Mouse (Mus musculus): ENCODE data around the gene Tufm.

Tufm gene

DNA sequence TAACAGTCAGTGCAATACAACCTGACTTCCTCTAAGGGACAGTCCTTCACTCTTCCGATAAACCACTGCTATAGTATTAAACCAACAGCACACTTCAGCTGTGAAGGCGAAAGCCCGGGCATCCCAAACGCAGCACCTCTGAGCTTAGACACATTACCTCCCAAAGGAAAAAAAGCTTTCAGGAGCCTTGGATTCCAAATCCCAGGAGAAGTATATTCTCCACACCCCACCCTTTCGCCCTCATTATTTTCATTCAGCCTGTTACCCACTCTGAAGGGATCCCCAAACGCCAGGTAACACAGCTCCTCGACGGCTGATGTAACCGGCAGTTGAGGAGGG lies 14.5 kb downstream of the Tufm start:
- no peak for DNase-seq

DNA sequence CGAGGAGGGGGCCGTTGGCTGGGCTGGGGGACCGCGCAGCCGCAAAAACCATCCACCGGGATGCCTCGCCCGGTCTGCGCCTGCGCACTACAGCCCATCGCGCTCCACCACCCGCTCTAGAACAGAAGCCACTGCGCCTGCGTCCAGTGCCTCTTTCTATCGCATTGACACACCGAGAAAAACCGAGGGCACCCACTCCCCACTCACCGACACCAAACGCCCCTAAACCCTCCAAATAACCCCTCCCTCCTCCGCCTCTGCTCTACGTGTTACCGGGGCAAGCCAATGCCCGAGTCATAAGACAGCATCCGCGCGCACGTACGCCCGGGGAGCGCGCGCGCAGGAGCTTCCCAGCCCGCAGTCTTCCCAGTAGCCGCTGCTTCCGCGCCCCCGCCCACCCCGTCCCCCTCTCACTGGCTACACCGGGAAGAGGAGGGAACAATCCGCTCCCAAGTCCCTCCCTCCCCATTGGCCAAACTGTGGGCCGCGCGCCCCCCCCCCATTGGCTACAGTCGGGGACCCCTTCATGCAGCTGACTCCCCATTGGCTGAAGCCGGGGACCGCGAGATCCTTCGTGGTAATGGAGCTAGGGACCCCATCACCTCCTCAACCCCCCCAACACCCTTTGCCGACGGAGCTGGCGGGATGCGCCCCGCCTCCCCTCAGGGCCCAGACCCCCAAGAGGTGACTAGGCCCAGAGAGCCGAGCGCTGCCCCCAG lies 15.0 kb downstream of the Tufm start:
- DNase-seq = peak; percentile 87 to 93

DNA sequence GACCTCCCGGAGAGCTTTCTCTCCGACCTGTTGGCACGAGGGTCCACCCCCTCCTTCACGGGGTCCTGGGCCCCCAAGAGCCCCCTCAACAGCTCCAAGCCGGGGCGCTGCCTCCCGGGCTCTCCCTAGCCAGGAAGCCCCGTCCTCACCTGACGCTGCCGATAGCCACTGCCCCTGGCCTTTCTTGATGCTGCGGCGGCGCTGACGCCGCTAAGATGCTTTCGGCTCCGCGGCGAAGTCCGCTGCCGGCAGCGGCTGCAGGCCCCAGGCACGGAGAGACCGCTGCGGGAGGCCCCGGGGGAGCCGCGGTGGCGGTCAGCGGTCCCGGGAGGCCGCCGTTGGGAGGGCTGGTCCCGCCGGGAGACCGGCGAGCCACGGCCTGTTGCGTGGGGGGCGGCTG lies 15.6 kb downstream of the Tufm start:
- no peak for DNase-seq

DNA sequence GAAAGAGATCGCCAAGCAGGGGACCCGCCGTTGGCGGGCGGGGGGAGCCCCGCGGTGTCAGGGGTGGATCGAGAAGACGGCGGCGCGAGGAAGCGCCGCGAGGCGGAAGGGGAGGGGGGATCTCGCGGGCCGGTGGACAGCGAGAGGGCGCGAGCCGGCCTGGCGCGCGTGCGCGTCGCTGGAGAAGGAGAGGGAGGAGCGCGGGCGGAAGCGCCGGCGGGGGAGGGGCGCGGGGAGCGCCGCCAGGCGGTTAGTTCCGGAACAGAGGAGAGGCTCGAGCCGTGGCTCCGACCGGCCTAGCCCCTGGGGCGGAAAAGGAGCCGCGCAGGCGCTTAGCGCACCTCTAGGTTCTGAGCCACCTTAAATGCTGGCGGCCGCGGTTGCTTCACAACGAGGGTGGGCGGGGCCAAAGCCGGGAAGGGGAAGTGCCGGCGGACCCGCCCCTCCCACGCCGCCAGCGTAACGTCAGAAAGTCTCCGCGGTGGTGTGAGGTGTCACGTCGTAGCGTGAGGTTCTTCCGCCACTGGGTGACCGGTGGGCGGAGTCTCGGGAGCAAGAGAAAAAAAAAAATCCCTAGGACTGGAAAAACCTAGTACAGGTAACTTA lies 16.2 kb downstream of the Tufm start, which contains the start of gene Atxn2l:
Gene Atxn2l (minus strand): TSS at position 165 of the 606 bp plus-strand sequence.
- DNase-seq = peak; percentile 97

DNA sequence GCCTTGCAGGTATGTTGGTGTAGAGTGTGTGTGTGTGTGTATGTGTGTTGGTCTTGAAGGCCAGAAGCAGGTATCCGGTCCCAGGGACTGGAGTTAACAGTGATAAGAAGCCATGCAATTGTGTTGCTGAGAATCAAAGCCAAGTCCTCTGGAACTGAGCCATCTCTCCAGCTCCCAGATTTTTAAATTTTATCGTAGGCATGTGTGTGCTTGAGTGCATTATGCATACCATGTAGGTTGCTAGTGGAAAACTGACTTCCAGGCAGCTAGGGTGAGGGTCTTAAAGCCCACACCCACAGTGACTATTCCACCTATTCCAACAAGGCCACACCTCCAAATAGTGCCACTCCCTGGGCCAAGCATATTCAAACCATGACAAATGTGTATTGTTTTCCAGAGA lies 17.8 kb downstream of the Tufm start:
- DNase-seq = no peak

DNA sequence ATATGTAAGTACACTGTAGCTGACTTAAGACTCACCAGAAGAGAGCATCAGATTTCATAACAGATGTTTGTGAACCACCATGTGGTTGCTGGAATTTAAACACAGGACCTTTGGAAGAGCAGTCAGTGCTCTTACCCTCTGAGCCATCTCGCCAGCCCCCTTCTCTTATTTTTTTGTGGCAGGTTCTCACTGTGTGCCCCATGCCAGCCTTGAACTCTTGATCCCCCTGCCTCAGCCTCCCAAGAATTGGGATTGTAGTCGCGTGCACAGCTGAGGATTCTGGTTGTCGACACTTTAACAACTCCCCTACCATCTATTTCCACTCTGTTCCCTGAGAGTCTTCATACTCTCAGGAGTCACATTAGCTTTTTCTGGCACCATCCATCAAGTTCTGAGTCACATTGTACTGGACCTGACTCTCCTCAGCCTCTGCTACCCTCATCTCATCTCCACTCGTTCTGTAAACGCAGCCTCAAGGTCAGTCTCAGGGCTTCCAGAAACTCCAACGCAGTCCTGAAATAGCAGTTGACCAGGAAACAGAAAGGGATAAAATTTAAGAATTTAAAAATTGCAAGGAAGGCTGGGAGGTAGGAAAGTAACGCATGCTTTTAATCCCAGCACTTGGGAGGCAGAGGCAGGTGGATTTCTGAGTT lies 20.1 kb downstream of the Tufm start:
- DNase-seq = no peak

DNA sequence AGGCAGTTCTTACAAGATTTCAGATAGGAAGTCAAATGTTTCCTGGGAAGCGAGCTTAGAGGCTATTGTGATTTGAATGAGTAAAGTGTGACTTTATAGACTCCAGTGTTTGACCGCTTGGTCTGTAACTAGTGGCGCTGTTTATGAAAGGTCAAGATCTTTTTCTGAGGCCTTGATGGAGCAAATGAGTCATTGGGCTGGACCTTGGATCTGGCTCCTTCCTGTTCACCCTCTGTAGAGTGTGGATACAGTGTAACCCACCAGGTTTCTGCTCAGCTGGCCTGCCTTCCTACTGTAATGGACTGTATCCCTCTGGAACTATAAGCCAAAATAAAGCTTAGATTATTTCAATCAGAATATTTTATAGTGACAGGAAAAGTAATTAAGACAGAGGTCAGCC lies 24.1 kb downstream of the Tufm start:
- DNase-seq = no peak

DNA sequence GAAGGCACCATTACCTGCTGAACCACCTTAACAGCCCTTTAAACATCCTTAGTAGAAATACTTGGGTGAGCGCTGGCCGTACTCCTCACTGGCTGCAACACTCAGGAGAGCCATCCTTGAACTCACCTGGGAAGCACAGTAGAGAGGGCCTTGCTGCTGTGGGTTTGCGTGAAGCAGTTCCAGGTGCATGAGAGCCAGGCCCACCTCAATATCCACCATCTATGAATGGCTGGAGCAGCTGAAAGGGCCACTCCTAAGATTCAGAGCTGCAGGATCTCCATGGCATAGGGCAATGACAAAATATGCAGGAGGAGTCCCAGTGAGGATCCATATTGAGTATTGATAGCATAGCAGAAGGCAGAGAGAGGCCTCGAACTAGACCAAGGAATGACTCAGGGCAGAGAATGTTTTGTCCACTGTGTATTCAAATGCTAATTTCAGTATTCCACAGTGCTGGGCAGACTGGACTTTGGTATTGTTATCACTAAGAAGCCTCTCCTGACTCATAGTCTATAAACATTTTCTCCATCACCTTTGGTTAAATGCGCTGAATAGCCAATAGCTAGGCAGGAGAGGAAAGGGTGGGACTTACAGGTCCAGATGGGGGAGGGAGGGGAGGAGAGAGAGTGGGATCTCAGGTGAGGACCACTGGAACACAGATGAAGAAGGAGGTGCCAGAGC lies 31.2 kb downstream of the Tufm start:
- DNase-seq = no peak

DNA sequence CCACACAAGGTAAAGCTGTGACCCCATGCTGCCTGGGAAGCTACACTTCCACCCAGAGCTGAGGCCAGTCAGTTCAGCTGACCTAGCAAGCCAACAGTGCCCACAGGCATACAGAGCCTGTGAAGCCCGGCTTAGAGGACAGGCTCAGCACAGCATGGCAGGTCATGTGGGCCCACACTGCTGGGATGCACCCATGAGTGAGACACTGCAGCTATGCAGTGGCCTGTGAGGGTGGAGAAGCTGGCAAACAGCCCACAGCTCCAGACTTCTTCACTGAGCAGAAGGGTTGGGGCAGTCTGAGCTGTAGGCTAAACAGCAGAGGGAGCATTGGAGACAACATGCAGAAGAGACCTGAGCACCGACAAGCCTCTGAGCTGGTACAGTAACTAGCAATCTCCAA lies 32.4 kb downstream of the Tufm start:
- DNase-seq = no peak

DNA sequence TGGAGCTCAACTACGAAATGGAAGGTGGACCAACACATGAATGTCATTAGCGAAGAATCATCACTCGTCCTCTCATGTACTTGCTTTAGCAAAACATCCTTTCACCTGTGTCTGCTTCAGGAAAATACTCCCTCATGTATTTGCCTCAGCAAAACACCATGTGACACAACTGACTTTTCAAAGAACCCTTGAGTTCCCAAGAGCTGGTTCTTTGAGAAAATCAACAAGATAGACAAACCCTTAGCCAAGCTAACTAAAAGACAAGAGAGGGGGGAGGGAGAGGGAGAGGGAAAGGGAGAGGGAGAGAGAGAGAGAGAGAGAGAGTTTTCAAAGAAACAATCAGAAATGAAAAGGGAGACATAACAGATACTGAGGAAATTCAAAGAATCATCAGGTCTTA lies 36.2 kb downstream of the Tufm start:
- no peak for DNase-seq

DNA sequence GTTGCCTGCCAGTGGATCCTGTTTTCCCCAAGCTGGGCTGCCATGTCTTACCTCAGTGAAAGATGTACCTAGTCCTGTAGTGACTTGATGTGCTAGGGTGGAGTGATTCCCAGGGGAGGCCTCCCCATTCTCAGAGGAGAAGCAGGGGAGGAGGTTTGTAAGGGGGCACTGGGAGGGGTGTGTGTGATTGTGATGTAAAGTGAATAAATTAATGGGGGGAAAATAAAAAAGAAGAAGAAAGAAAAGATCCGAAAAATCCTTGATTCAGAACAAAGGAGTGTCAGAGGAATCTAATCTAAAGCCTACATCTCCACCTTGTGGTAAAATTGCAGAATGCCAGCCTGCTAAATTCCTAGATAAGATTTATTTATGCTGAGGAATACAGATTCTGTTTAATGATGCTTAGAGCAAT lies 41.0 kb downstream of the Tufm start:
- no peak for DNase-seq

DNA sequence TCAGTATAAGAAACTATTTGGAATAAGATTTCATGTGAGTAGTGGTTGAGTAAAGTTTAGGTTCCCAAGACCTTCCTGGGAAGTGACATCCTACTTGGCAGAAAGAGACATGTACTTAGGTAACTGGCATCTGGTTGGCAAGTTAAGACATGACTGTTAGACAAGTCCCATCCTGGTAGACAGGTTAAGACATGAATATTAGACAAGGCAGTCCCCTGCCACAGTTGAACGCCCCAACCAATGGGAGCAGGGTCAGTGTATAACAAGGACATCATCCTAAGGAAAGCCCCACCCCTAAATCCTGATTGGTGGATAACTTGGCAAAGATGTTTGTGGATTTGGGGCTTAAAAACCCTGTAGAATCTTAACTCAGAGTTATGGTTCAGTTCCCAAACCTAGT lies 46.3 kb downstream of the Tufm start:
- no peak for DNase-seq

DNA sequence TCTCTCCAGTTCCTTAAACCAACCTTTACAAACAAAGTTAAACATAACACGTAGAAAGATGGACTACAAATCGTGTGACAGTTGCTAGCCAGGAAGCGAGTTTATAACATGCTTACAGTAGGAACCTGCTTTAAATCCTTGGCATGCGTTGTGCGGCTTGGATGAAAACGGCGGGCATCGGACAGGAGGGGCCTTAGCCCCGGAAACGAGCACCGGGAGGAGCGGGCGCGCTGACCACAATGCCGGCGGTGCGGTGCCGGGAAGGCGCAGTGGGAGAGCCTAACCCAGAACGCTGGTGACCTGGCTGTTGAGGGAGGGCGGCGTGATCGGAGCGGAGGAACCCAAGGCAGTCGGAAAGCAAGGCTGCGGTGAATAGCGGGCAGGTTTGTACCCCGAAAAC lies 48.6 kb downstream of the Tufm start:
- DNase-seq = no peak

DNA sequence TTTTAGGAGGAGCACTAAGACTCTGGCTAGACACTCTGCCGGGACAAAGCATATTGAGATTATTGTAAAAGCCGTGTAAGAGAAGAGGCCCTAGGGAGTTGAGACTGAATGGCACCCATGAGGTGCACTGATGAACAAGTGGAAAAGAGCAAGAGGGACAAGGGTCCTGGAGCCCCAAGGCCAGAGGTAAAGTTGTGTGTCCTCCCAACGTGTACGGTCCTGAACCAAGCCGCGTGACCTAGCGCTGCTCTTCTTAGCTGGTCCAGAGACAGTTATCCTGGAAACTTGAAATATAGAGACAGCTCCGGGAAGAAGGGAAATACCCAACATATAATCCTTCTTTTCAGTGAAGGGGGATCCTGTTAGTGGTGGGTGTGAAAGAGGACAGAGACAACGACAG lies 49.3 kb downstream of the Tufm start:
- no peak for DNase-seq

DNA sequence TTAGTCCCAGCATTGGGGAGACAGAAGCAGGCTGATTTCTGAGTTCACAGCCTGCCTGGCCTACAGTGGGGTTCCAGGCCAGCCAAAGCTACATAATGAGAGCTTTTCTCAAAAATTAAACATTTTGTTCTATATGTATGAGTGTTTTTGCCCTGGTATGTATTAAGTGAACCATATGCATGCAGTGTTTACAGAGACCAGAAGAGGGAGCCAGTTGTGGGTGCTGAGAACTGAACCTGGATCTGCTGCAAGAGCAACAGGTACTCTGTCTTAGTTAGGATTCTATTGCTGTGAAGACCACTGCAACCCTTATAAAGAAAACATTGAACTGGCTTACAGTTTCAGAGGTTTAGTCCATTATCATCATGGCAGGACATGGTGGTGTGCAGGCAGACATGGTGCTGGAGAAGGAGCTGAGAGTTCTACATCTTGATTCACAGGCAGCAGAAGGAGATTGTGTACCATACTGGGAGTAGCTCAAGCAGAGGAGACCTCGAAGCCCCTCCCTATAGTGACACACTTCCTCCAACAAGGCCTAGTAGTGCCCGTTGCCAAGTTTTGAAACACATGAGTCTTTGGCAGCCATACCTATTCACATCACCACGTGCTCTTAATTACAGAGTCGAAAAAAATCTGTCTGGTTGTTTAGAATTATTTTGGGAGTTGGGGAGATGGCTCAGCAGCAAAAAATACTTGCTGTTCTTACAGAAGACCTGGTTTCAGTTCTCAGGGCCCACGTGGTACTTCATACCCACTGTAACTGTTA lies 50.8 kb downstream of the Tufm start:
- DNase-seq = no peak

Data from thymus, adult 18-20 months (tissue).